Mouse (Mus musculus) spleen, adult 2 months (tissue): ENCODE measurements around the gene Stab2. TPM values are rescaled to one million over a fixed set of nuclear protein-coding genes. Genes with fewer than 3 reads are reported as not detected.

Source experiments
- DNase-seq, 2 experiments: peaks; one replicate each; pipeline versions ENCODE4 v3.0.0 to v3.0.0-alpha.2; 2012 to 2021; ENCODE audit warnings: low spot score in 2 of 2, low read depth in 1 of 2
- H3K27ac ChIP-seq: fragments of 200-500 bp; 2 replicates; pipeline ENCODE4 v1.5.1; 2012; ENCODE audit warnings: low read length, inconsistent platforms; ENCODE audit not compliant: insufficient read depth
- H3K27me3 ChIP-seq: fragments of 200-500 bp; 2 replicates; pipeline ENCODE4 v1.6.1; 2012; ENCODE audit warnings: mild to moderate bottlenecking, moderate library complexity, low read length, inconsistent platforms; ENCODE audit not compliant: control insufficient read depth, insufficient read depth
- H3K36me3 ChIP-seq: fragments of 200-500 bp; 2 replicates; pipeline ENCODE4 v1.6.1; 2012; ENCODE audit warnings: mild to moderate bottlenecking, low read length, inconsistent platforms; ENCODE audit not compliant: control insufficient read depth, insufficient read depth
- H3K4me1 ChIP-seq: fragments of 200-500 bp; 2 replicates; pipeline ENCODE4 v1.6.1; 2011; ENCODE audit warnings: inconsistent platforms; ENCODE audit not compliant: control insufficient read depth, insufficient read depth, insufficient read length
- H3K4me3 ChIP-seq: fragments of 200-500 bp; 2 replicates; pipeline ENCODE4 v1.5.1; 2011; ENCODE audit warnings: mild to moderate bottlenecking, inconsistent platforms; ENCODE audit not compliant: insufficient read depth, insufficient read length; ENCODE audit errors: extremely low read depth
- CTCF ChIP-seq: fragments of 200-500 bp; IDR thresholded peaks from 2 replicates; pipeline ENCODE4 v1.5.1; 2011; ENCODE audit warnings: mild to moderate bottlenecking, inconsistent platforms; ENCODE audit not compliant: insufficient read depth, insufficient read length, insufficient replicate concordance; ENCODE audit errors: extremely low read depth
- POLR2A ChIP-seq: fragments of 200-500 bp; IDR thresholded peaks from 2 replicates; pipeline ENCODE4 v1.6.1; 2011; ENCODE audit warnings: low read depth, low read length, inconsistent platforms
- WGBS: fragments of 180-500 bp; shearing (Covaris S2); methylation state at CpG from one replicate; pipeline ENCODE4 v1.1.7; 2018; 5-methylcytosine and 5-hydroxymethylcytosine counted together
- polyA plus RNA-seq: library from polyadenylated mRNA; depleted of rRNA; stranded (reverse); fragments of >200 nt; gene quantifications from 2 replicates; pipeline ENCODE4 v1.2.3, GENCODE M21; 2012

Gene Stab2
- polyA plus RNA-seq, 1 experiment, result 71.8 TPM

GRCm38 (mm10) chr10:86860396-86860795 lies 147.4 kb downstream of the Stab2 start:
- Histone ChIP-seq H3K36me3 (no peaks in the 10 kb centered on the region), H3K27ac (no peak overlapping the region), H3K4me1 (no peaks in the 10 kb centered on the region), H3K4me3 (no peak overlapping the region), H3K27me3 (no peaks in the 10 kb centered on the region)
- TF ChIP-seq CTCF, result no peak
- no peak for DNase-seq
- WGBS, result 75% methylated on average over 4 of the region's 4 CpGs

- no peak for DNase-seq
- TF ChIP-seq POLR2A (no peak), CTCF (no peak)
- H3K27me3 ChIP-seq, result no peaks in the 10 kb centered on the region
- H3K4me1 ChIP-seq, result no peaks in the 10 kb centered on the region
- no peaks in the 10 kb centered on the region for H3K36me3 ChIP-seq
- H3K4me3 ChIP-seq, result no peak overlapping the region
- H3K27ac ChIP-seq, result no peak overlapping the region
- 88% methylated on average over 3 of the region's 3 CpGs for WGBS
These were observed 154.4 kb downstream of the Stab2 start for GRCm38 (mm10) chr10:86853433-86853832.

- WGBS, result 88% methylated on average over 6 of the region's 6 CpGs
- Histone ChIP-seq H3K27ac (no peak overlapping the region), H3K27me3 (no peaks in the 10 kb centered on the region), H3K4me3 (no peak overlapping the region), H3K4me1 (no peaks in the 10 kb centered on the region), H3K36me3 (no peaks in the 10 kb centered on the region)
- TF ChIP-seq POLR2A (no peak), CTCF (no peak)
- no peak for DNase-seq
These were observed 155.7 kb downstream of the Stab2 start for GRCm38 (mm10) chr10:86852160-86852559.

DNA sequence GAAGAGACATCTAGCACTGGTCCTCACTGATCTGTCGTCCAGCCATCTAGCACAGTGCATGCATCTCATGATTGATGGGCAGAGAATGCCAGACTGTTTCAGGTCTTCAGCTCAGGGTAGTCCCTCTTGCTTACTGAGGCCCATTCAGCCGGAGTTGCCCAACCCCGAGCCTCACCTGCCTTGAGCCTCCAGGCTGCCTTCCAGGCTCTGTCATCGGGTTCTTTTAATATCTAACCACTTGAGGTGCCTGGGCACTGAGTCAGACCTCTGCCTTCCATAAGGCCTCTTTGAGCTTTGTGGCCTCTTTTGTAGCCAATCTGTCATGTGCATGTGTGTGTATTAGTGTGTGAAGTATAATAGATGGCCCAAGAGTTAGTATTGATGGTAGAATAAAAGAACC lies 158.3 kb downstream of the Stab2 start:
- TF ChIP-seq CTCF (no peak), POLR2A (no peak)
- H3K27me3 ChIP-seq, result no peaks in the 10 kb centered on the region
- no peak for DNase-seq
- no peak overlapping the region for H3K27ac ChIP-seq
- no peaks in the 10 kb centered on the region for H3K36me3 ChIP-seq
- no peaks in the 10 kb centered on the region for H3K4me1 ChIP-seq
- H3K4me3 ChIP-seq, result no peak overlapping the region
- whole genome bisulfite sequencing, result 88% methylated on average over 4 of the region's 4 CpGs

DNA sequence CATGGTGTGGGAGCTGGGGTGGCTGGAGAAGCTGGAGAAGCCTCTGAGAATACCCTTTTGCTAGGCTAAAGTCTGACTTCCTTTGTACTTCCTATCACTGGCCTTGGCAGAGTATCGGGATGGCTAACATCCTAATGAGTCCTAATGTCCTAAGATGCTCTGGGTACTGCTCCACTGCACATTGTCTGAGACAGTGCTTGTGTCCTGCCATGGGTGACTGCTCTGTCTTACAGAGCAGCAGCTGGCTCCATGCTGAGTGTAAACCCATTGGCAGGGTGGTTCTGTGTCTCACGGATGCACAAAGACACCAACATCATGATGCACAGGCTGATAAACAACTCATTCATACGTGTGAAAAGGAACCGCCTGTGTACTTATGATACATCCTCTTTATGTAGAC lies 158.7 kb downstream of the Stab2 start:
- H3K36me3 ChIP-seq, result no peaks in the 10 kb centered on the region
- H3K27me3 ChIP-seq, result no peaks in the 10 kb centered on the region
- no peak overlapping the region for H3K27ac ChIP-seq
- no peak overlapping the region for H3K4me3 ChIP-seq
- DNase-seq, result no peak
- WGBS, result 81% methylated on average over 4 of the region's 4 CpGs
- TF ChIP-seq POLR2A, result no peak
- no peak for TF ChIP-seq CTCF
- no peaks in the 10 kb centered on the region for H3K4me1 ChIP-seq

DNA sequence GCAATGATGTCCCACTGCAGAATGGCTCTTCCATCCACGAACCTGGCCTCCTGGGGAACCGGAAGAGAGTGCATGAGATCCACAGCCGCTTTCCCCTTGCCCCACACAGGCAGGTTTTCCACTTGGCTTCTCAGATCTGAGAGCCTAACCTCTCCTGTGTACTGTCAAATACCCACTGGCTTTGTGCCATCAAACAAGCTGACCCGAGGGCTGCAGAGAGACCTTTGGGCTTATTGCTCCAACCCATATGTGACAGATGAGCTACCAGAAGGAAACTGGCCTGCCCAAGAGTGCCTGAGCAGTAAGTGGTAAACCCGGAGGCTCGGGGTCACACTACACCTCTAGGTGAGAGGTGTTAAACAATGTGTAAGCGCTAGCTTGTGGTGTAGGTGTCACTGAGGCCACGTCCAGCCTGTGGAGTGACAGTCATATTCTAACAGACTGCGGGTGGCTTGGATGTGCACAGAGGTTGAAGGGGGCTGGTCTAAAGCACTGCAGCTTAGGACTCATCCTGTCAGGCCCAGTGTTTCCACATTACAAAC lies 160.8 kb downstream of the Stab2 start:
- no peak for DNase-seq
- no peaks in the 10 kb centered on the region for H3K27me3 ChIP-seq
- whole genome bisulfite sequencing, result 89% methylated on average over 9 of the region's 9 CpGs

DNA sequence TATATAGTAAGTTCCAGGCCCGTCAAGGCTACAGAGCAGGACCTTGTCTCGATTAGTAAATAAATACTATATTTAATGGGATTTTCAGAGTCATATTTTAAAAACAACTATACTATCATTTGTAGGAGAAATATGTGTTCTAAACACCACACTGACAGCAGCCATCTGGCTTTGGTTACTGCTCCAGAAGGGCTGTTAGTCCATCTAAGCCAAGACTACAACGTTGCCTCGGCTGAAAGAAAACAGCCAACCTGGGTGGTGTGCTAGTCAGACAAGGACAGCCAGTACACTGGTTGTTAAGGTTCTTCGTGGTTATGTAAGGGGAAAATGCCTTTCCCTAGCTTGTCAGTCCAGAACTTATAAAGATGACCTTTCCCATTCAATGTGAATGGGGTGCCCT lies 165.2 kb downstream of the Stab2 start:
- H3K36me3 ChIP-seq, result 0 out of 2 replicates have a peak, but pooled peaks cover 2% of the 10 kb centered on the region
- no peak for DNase-seq
- TF ChIP-seq CTCF (no peak), POLR2A (no peak)
- H3K4me1 ChIP-seq, result no peaks in the 10 kb centered on the region
- H3K27ac ChIP-seq, result no peak overlapping the region
- 87% methylated on average over 5 of the region's 5 CpGs for WGBS
- H3K27me3 ChIP-seq, result no peaks in the 10 kb centered on the region
- no peak overlapping the region for H3K4me3 ChIP-seq

More for the DNA sequence above, 160.8 kb downstream of the Stab2 start:
- Histone ChIP-seq H3K36me3 (no peaks in the 10 kb centered on the region), H3K4me1 (no peaks in the 10 kb centered on the region), H3K27ac (no peak overlapping the region), H3K4me3 (no peak overlapping the region)
- no peak for TF ChIP-seq CTCF
- no peak for TF ChIP-seq POLR2A
